Mouse (Mus musculus) limb, embryonic 14.5 days (tissue): Measurements from ENCODE around the gene Fopnl. TPM values are rescaled to one million over a fixed set of nuclear protein-coding genes. Genes with fewer than 3 reads are reported as not detected.

Source experiments
- ATAC-seq: fragments of 200-750 bp; cut with Nextera tagmentation; 2 replicates; pipeline ENCODE4 v1.8.0; 2017; ENCODE audit warnings: low read depth, moderate number of reproducible peaks, moderate TSS enrichment; ENCODE audit not compliant: low FRiP score
- DNase-seq: peaks from one replicate; pipeline ENCODE4 v3.0.0-alpha.2; 2015; ENCODE audit warnings: low spot score
- H3K27ac ChIP-seq: fragments of 300-500 bp; sonication (generic); replicated peaks from 2 replicates; pipeline ENCODE4 v1.5.1; 2014; ENCODE audit warnings: low read depth, mild to moderate bottlenecking, low read length, moderate library complexity, mixed read lengths
- H3K27me3 ChIP-seq: fragments of 300-500 bp; sonication (generic); 2 replicates; pipeline ENCODE4 v1.6.1; 2014; ENCODE audit warnings: low read length, mixed read lengths; ENCODE audit not compliant: control insufficient read depth, insufficient read depth
- H3K36me3 ChIP-seq: fragments of 300-500 bp; sonication (generic); 2 replicates; pipeline ENCODE4 v1.6.1; 2014; ENCODE audit warnings: mild to moderate bottlenecking, low read length, moderate library complexity, mixed read lengths; ENCODE audit not compliant: control insufficient read depth, insufficient read depth
- H3K4me1 ChIP-seq: fragments of 300-500 bp; sonication (generic); 2 replicates; pipeline ENCODE4 v1.6.1; 2014; ENCODE audit warnings: antibody characterized with exemption, low read length, mixed read lengths; ENCODE audit not compliant: control insufficient read depth, insufficient read depth
- H3K4me2 ChIP-seq: fragments of 300-500 bp; sonication (generic); replicated peaks from 2 replicates; pipeline ENCODE4 v1.6.1; 2014; ENCODE audit warnings: low read depth, mild to moderate bottlenecking, low read length, moderate library complexity; ENCODE audit not compliant: severe bottlenecking
- H3K4me3 ChIP-seq: fragments of 300-500 bp; sonication (generic); replicated peaks from 2 replicates; pipeline ENCODE4 v1.5.1; 2014; ENCODE audit warnings: low read length
- H3K9ac ChIP-seq: fragments of 300-500 bp; sonication (generic); 2 replicates; pipeline ENCODE4 v1.6.1; 2014; ENCODE audit warnings: mild to moderate bottlenecking, low read depth, low read length, moderate library complexity; ENCODE audit not compliant: severe bottlenecking
- H3K9me3 ChIP-seq: fragments of 300-500 bp; sonication (generic); 2 replicates; pipeline ENCODE4 v1.6.1; 2016; ENCODE audit warnings: low read length; ENCODE audit not compliant: control insufficient read depth
- POLR2A ChIP-seq: fragments of 200-500 bp; IDR thresholded peaks from 2 replicates; pipeline ENCODE4 v1.8.0; 2012; ENCODE audit warnings: inconsistent platforms, mild to moderate bottlenecking, moderate library complexity, borderline replicate concordance; ENCODE audit not compliant: insufficient read depth, insufficient read length; ENCODE audit errors: extremely low read depth
- WGBS: fragments of 180-500 bp; shearing (Covaris S2); extraction: QIAGEN DNeasy Blood & Tissue Kit; methylation state at CpG from one replicate; pipeline ENCODE4 v1.1.7; 2014; 5-methylcytosine and 5-hydroxymethylcytosine counted together
- polyA plus RNA-seq, 2 experiments: library from polyadenylated mRNA; depleted of rRNA in 1 of 2; stranded (reverse) in 1 of 2; unstranded in 1 of 2; fragments of >200 nt; fragmentation: Nextera tagmentation in 1 of 2; extraction: Ambion mirVana in 1 of 2; gene quantifications; 2 replicates each; pipeline versions ENCODE4 v1.2.1 to v1.2.3; 2012 to 2014

Fopnl gene
- polyA plus RNA-seq, 2 experiments, result 65.2 to 143 TPM

GRCm38 (mm10) chr16:14307373-14307772 lies 9.8 kb downstream of the Fopnl start:
- peaks cover 65% of the 10 kb centered on the region for H3K36me3 ChIP-seq

GRCm38 (mm10) chr16:14306451-14306850 lies 10.8 kb downstream of the Fopnl start:
- no peak for TF ChIP-seq POLR2A
- Histone ChIP-seq H3K27me3 (no peaks in the 10 kb centered on the region), H3K4me1 (no peaks in the 10 kb centered on the region), H3K36me3 (peaks cover 64% of the 10 kb centered on the region), H3K27ac (no peak overlapping the region), H3K9me3 (no peaks in the 10 kb centered on the region), H3K4me3 (no peak overlapping the region), H3K4me2 (no peak overlapping the region), H3K9ac (no peak overlapping the region)
- WGBS, result 88% methylated on average over 1 of the region's 1 CpGs
- DNase-seq (no peak), ATAC-seq (no peak)

More at GRCm38 (mm10) chr16:14307373-14307772, 9.8 kb downstream of the Fopnl start:
- H3K4me2 ChIP-seq, result no peak overlapping the region
- H3K27ac ChIP-seq, result no peak overlapping the region
- no peaks in the 10 kb centered on the region for H3K27me3 ChIP-seq
- DNase-seq (no peak), ATAC-seq (no peak)
- 82% methylated on average over 1 of the region's 1 CpGs for WGBS
- H3K9me3 ChIP-seq, result no peaks in the 10 kb centered on the region
- H3K9ac ChIP-seq, result no peak overlapping the region
- H3K4me3 ChIP-seq, result no peak overlapping the region
- no peak for TF ChIP-seq POLR2A
- H3K4me1 ChIP-seq, result no peaks in the 10 kb centered on the region

- no peak overlapping the region for H3K9ac ChIP-seq
Observed at GRCm38 (mm10) chr16:14304791-14305190, 12.4 kb downstream of the Fopnl start.

GRCm38 (mm10) chr16:14303676-14304075 lies 13.5 kb downstream of the Fopnl start:
- Histone ChIP-seq H3K36me3 (peaks cover 71% of the 10 kb centered on the region), H3K4me3 (no peak overlapping the region), H3K4me1 (no peaks in the 10 kb centered on the region), H3K9me3 (no peaks in the 10 kb centered on the region), H3K9ac (no peak overlapping the region), H3K27me3 (no peaks in the 10 kb centered on the region), H3K4me2 (no peak overlapping the region), H3K27ac (no peak overlapping the region)
- no peak for ATAC-seq
- WGBS, result 82% methylated on average over 7 of the region's 7 CpGs
- no peak for TF ChIP-seq POLR2A
- no peak for DNase-seq

More at GRCm38 (mm10) chr16:14304791-14305190, 12.4 kb downstream of the Fopnl start:
- Histone ChIP-seq H3K4me2 (no peak overlapping the region), H3K27ac (no peak overlapping the region), H3K4me1 (no peaks in the 10 kb centered on the region), H3K4me3 (no peak overlapping the region), H3K9me3 (no peaks in the 10 kb centered on the region), H3K36me3 (peaks cover 67% of the 10 kb centered on the region), H3K27me3 (no peaks in the 10 kb centered on the region)
- ATAC-seq (no peak), DNase-seq (no peak)
- WGBS, result 79% methylated on average over 3 of the region's 3 CpGs
- TF ChIP-seq POLR2A, result no peak

- Histone ChIP-seq H3K9me3 (no peaks in the 10 kb centered on the region), H3K27ac (no peak overlapping the region), H3K4me3 (no peak overlapping the region), H3K9ac (no peak overlapping the region), H3K4me2 (no peak overlapping the region), H3K27me3 (no peaks in the 10 kb centered on the region), H3K4me1 (no peaks in the 10 kb centered on the region), H3K36me3 (peaks cover 71% of the 10 kb centered on the region)
- DNase-seq, result no peak
- ATAC-seq, result no peak
- TF ChIP-seq POLR2A, result no peak
- 95% methylated on average over 2 of the region's 2 CpGs for WGBS
Observed at GRCm38 (mm10) chr16:14303148-14303547, 14.1 kb downstream of the Fopnl start.

- Histone ChIP-seq H3K4me3 (no peak overlapping the region), H3K27ac (no peak overlapping the region), H3K9me3 (no peaks in the 10 kb centered on the region), H3K27me3 (no peaks in the 10 kb centered on the region), H3K4me2 (no peak overlapping the region), H3K9ac (no peak overlapping the region), H3K36me3 (peaks cover 58% of the 10 kb centered on the region), H3K4me1 (no peaks in the 10 kb centered on the region)
- DNase-seq (no peak), ATAC-seq (no peak)
- no peak for TF ChIP-seq POLR2A
- 90% methylated on average over 4 of the region's 4 CpGs for WGBS
Observed at GRCm38 (mm10) chr16:14298461-14298860, 18.7 kb downstream of the Fopnl start.
